Mouse (Mus musculus) C2C12 (cell line): Measurements from ENCODE around the gene Syngr2. TPM values are rescaled to one million over a fixed set of nuclear protein-coding genes. Genes with fewer than 3 reads are reported as not detected.

Experiments used
- H3K27me3 ChIP-seq: one replicate; pipeline ENCODE4 v1.6.1; 2011; ENCODE audit not compliant: control insufficient read depth, insufficient read depth, insufficient read length
- H3K36me3 ChIP-seq: one replicate; pipeline ENCODE4 v1.6.1; 2011; ENCODE audit not compliant: control insufficient read depth, insufficient read depth
- H3K4me3 ChIP-seq: one replicate; pipeline ENCODE4 v1.5.1; 2011; ENCODE audit warnings: mild to moderate bottlenecking, control low read depth; ENCODE audit not compliant: poor library complexity, insufficient read depth, severe bottlenecking
- H3K79me2 ChIP-seq: one replicate; pipeline ENCODE4 v1.6.1; 2011; ENCODE audit not compliant: control insufficient read depth, insufficient read depth
- H3K79me3 ChIP-seq: one replicate; pipeline ENCODE4 v1.6.1; 2011; ENCODE audit warnings: low read depth, control low read depth
- H3ac ChIP-seq: one replicate; pipeline ENCODE3; 2011; ENCODE audit warnings: low read depth; ENCODE audit not compliant: control insufficient read depth, insufficient read length
- CEBPB ChIP-seq: IDR thresholded peaks from one replicate; pipeline ENCODE4 v1.6.1; 2011; ENCODE audit warnings: low read depth, mild to moderate bottlenecking, control low read depth, moderate library complexity
- CTCF ChIP-seq: IDR thresholded peaks from one replicate; pipeline ENCODE4 v1.5.1; 2011; ENCODE audit not compliant: control insufficient read depth, insufficient read depth, insufficient read length
- FOSL1 ChIP-seq: IDR thresholded peaks from one replicate; pipeline ENCODE4 v1.8.0; 2011; ENCODE audit warnings: mild to moderate bottlenecking, low read length; ENCODE audit not compliant: poor library complexity, insufficient read depth, severe bottlenecking
- MAX ChIP-seq: IDR thresholded peaks from one replicate; pipeline ENCODE4 v1.6.1; 2011; ENCODE audit warnings: mild to moderate bottlenecking, control low read depth
- MYOD1 ChIP-seq: IDR thresholded peaks from one replicate; pipeline ENCODE4 v1.6.1; 2011; ENCODE audit warnings: low read depth; ENCODE audit not compliant: control insufficient read depth, insufficient read length
- MYOG ChIP-seq: IDR thresholded peaks from one replicate; pipeline ENCODE4 v1.6.1; 2011; ENCODE audit not compliant: control insufficient read depth, insufficient read length; ENCODE audit errors: extremely low read depth
- USF1 ChIP-seq: IDR thresholded peaks from one replicate; pipeline ENCODE4 v1.6.1; 2011; ENCODE audit warnings: low read depth, mild to moderate bottlenecking, control low read depth, moderate library complexity
- polyA plus RNA-seq: library from polyadenylated mRNA; unstranded; fragments of >200 nt; fragmentation: generic; extraction: Trizol; gene quantifications from one replicate; pipeline ENCODE4 v1.2.1, GENCODE M21; 2012; ENCODE audit warnings: missing spikeins

Gene Syngr2
- polyA plus RNA-seq, 1 experiment = 65.3 TPM

- H3K79me3 ChIP-seq = no peaks in the 10 kb centered on the region
- no peaks in the 10 kb centered on the region for H3K79me2 ChIP-seq
- no peak overlapping the region for H3ac ChIP-seq
- no peaks in the 10 kb centered on the region for H3K27me3 ChIP-seq
- TF ChIP-seq MAX (no peak), CEBPB (no peak), MYOD1 (no peak), CTCF (no peak), USF1 (no peak), FOSL1 (no peak), MYOG (no peak)
- H3K4me3 ChIP-seq = no peak overlapping the region
- no peaks in the 10 kb centered on the region for H3K36me3 ChIP-seq
These were observed 34.5 kb upstream of the Syngr2 start for GRCm38 (mm10) chr11:117774925-117775324.

GRCm38 (mm10) chr11:117775540-117775939 is 33.9 kb upstream of the Syngr2 start:
- TF ChIP-seq MYOG (no peak), MYOD1 (no peak), CEBPB (no peak), USF1 (no peak), FOSL1 (no peak), MAX (no peak), CTCF (no peak)
- no peaks in the 10 kb centered on the region for H3K79me3 ChIP-seq
- H3K36me3 ChIP-seq = no peaks in the 10 kb centered on the region
- H3K27me3 ChIP-seq = no peaks in the 10 kb centered on the region
- H3K79me2 ChIP-seq = no peaks in the 10 kb centered on the region
- H3ac ChIP-seq = no peak overlapping the region
- H3K4me3 ChIP-seq = no peak overlapping the region

- H3K36me3 ChIP-seq = no peaks in the 10 kb centered on the region
These were observed 33.2 kb upstream of the Syngr2 start for GRCm38 (mm10) chr11:117776085-117776792.

GRCm38 (mm10) chr11:117777111-117777510 is 32.4 kb upstream of the Syngr2 start:
- no peaks in the 10 kb centered on the region for H3K36me3 ChIP-seq
- H3K79me2 ChIP-seq = no peaks in the 10 kb centered on the region
- H3ac ChIP-seq = no peak overlapping the region
- H3K79me3 ChIP-seq = no peaks in the 10 kb centered on the region
- H3K27me3 ChIP-seq = no peaks in the 10 kb centered on the region
- TF ChIP-seq FOSL1 = no peak
- TF ChIP-seq USF1 = no peak
- TF ChIP-seq MYOG = no peak
- TF ChIP-seq MAX = no peak
- no peak for TF ChIP-seq CTCF
- no peak for TF ChIP-seq MYOD1
- TF ChIP-seq CEBPB = no peak
- no peak overlapping the region for H3K4me3 ChIP-seq

More at GRCm38 (mm10) chr11:117776085-117776792, 33.2 kb upstream of the Syngr2 start:
- H3K79me2 ChIP-seq = no peaks in the 10 kb centered on the region
- no peaks in the 10 kb centered on the region for H3K27me3 ChIP-seq
- H3K4me3 ChIP-seq = no peak overlapping the region
- no peak for TF ChIP-seq CTCF
- TF ChIP-seq USF1 = no peak
- TF ChIP-seq MYOD1 = no peak
- TF ChIP-seq CEBPB = no peak
- no peak for TF ChIP-seq MAX
- no peak for TF ChIP-seq MYOG
- no peak for TF ChIP-seq FOSL1
- no peaks in the 10 kb centered on the region for H3K79me3 ChIP-seq
- no peak overlapping the region for H3ac ChIP-seq

GRCm38 (mm10) chr11:117778031-117778430 is 31.4 kb upstream of the Syngr2 start:
- no peaks in the 10 kb centered on the region for H3K79me2 ChIP-seq
- H3K79me3 ChIP-seq = no peaks in the 10 kb centered on the region
- no peaks in the 10 kb centered on the region for H3K27me3 ChIP-seq
- H3K36me3 ChIP-seq = no peaks in the 10 kb centered on the region
- no peak overlapping the region for H3K4me3 ChIP-seq
- H3ac ChIP-seq = no peak overlapping the region
- TF ChIP-seq FOSL1 (no peak), MAX (no peak), MYOG (no peak), USF1 (no peak), CEBPB (no peak), CTCF (no peak), MYOD1 (no peak)
